Mouse (Mus musculus) layer of hippocampus, adult 2 months (tissue): ENCODE measurements around the gene Trex1. TPM values are rescaled to one million over a fixed set of nuclear protein-coding genes. Genes with fewer than 3 reads are reported as not detected.

ENCODE experiments used
- DNase-seq, 2 experiments: peaks; one replicate each; pipeline ENCODE4 v3.0.0; 2022; ENCODE audit warnings: low spot score in 2 of 2
- H3K27ac ChIP-seq: fragments of 200-600 bp; 2 replicates; pipeline ENCODE4 v1.8.1; 2022
- H3K4me3 ChIP-seq: fragments of 200-600 bp; 2 replicates; pipeline ENCODE4 v1.8.1; 2022; ENCODE audit warnings: mild to moderate bottlenecking
- CTCF ChIP-seq: fragments of 200-600 bp; conservative IDR thresholded peaks from 2 replicates; pipeline ENCODE4 v1.8.1; 2022; ENCODE audit warnings: antibody characterized with exemption, mild to moderate bottlenecking, moderate library complexity
- long read RNA-seq, 2 experiments: library from polyadenylated mRNA; stranded (forward); transcript quantifications; one replicate each; pipeline ENCODE4 v2.0.0; 2021; ENCODE audit warnings: borderline mapping rate in 2 of 2
- total RNA-seq, 2 experiments: library from RNA; stranded (reverse); gene quantifications; 2 replicates each; pipeline ENCODE4 v1.2.3; 2021

Gene Trex1
- 10 to 100 TPM; 12.9 to 15.4 TPM for total RNA-seq
- long read RNA-seq, experiment 1, partial matches to known transcripts, result 0 of 4 reads
- long read RNA-seq, experiment 1, other reads (novel, unspliced or antisense), result 0 of 4 reads
- long read RNA-seq, experiment 2, transcript Trex1-202 (2 exons, 1,054 nt), result major isoform, 6 of 7 reads
- long read RNA-seq, experiment 2, partial matches to known transcripts, result 0 of 7 reads
- long read RNA-seq, experiment 2, other reads (novel, unspliced or antisense), result 0 of 7 reads

GRCm38 (mm10) chr9:109059136-109059903 is at the start of gene Trex1:
TSS of gene Trex1 (minus strand) at chr9:109059734.
- DNase-seq, result peak; percentile 89 to 90
- Histone ChIP-seq H3K4me3 (peak within 1 kb of the TSS; percentile 57), H3K27ac (peak within 1 kb of the TSS; percentile 90)
- TF ChIP-seq CTCF, result peak; percentile 97

GRCm38 (mm10) chr9:109107341-109107740 is 47.8 kb upstream of the Trex1 start:
- H3K4me3 ChIP-seq, result no peak overlapping the region
- H3K27ac ChIP-seq, result no peak overlapping the region
- DNase-seq, result no peak
- no peak for TF ChIP-seq CTCF

- no peak for TF ChIP-seq CTCF
- Histone ChIP-seq H3K27ac (peak overlapping the region; percentile 51; the same call in 1 of the 2 replicates), H3K4me3 (no peak overlapping the region)
- DNase-seq, result no peak
Observed at GRCm38 (mm10) chr9:109105648-109106047, 46.1 kb upstream of the Trex1 start.

- Histone ChIP-seq H3K27ac (peak overlapping the region; percentile 51; the same call in 1 of the 2 replicates), H3K4me3 (no peak overlapping the region)
- TF ChIP-seq CTCF, result no peak
- peak in 1 of 2 experiments; percentile 58 for DNase-seq
Observed at GRCm38 (mm10) chr9:109105011-109105410, 45.5 kb upstream of the Trex1 start.

- H3K27ac ChIP-seq, result no peak overlapping the region; the same call in 1 of the 2 replicates
- no peak for DNase-seq
- TF ChIP-seq CTCF, result no peak
- H3K4me3 ChIP-seq, result no peak overlapping the region
Observed at GRCm38 (mm10) chr9:109104083-109104482, 44.5 kb upstream of the Trex1 start.

GRCm38 (mm10) chr9:109103250-109103649 is 43.7 kb upstream of the Trex1 start:
- TF ChIP-seq CTCF, result no peak
- Histone ChIP-seq H3K4me3 (no peak overlapping the region), H3K27ac (0 out of 2 replicates have a peak overlapping the region, but pooled peaks have one; percentile 18)
- no peak for DNase-seq

GRCm38 (mm10) chr9:109102541-109102940 is 43.0 kb upstream of the Trex1 start:
- Histone ChIP-seq H3K4me3 (no peak overlapping the region), H3K27ac (no peak overlapping the region)
- no peak for DNase-seq
- no peak for TF ChIP-seq CTCF

- H3K4me3 ChIP-seq, result no peak overlapping the region
- no peak for DNase-seq
- TF ChIP-seq CTCF, result no peak
- H3K27ac ChIP-seq, result no peak overlapping the region
Observed at GRCm38 (mm10) chr9:109101933-109102445, 42.5 kb upstream of the Trex1 start.

- TF ChIP-seq CTCF, result no peak
- no peak for DNase-seq
Observed at GRCm38 (mm10) chr9:109100307-109100928, 40.9 kb upstream of the Trex1 start.

GRCm38 (mm10) chr9:109098969-109099368 is 39.4 kb upstream of the Trex1 start:
- TF ChIP-seq CTCF, result no peak
- H3K27ac ChIP-seq, result peak overlapping the region; percentile 89
- peak; percentile 48 to 49 for DNase-seq
- peak overlapping the region; percentile 35 for H3K4me3 ChIP-seq

More at GRCm38 (mm10) chr9:109100307-109100928, 40.9 kb upstream of the Trex1 start:
- Histone ChIP-seq H3K27ac (peak overlapping the region; percentile 39; the same call in 1 of the 2 replicates), H3K4me3 (no peak overlapping the region)

GRCm38 (mm10) chr9:109098366-109098765 is 38.8 kb upstream of the Trex1 start:
- TF ChIP-seq CTCF, result no peak
- Histone ChIP-seq H3K4me3 (peak overlapping the region; percentile 35), H3K27ac (peak overlapping the region; percentile 89)
- DNase-seq, result no peak

GRCm38 (mm10) chr9:109097831-109098230 is 38.3 kb upstream of the Trex1 start:
- Histone ChIP-seq H3K4me3 (peak overlapping the region; percentile 35), H3K27ac (peak overlapping the region; percentile 91)
- peak; percentile 74 to 89 for DNase-seq
- TF ChIP-seq CTCF, result peak; percentile 28

GRCm38 (mm10) chr9:109097291-109097690 is 37.8 kb upstream of the Trex1 start:
- no peak for DNase-seq
- Histone ChIP-seq H3K4me3 (peak overlapping the region; percentile 83), H3K27ac (peak overlapping the region; percentile 91)
- TF ChIP-seq CTCF, result no peak
